12 mouse cellular contexts compared by ENCODE assay signal in genomic region chr2:26496451-26496850, GRCm38 (mm10). TPM values are rescaled to one million over a fixed set of nuclear protein-coding genes. Genes with fewer than 3 reads are reported as not detected.
DNase-seq lines count a peak whose midpoint lies in the region; ATAC-seq lines count a peak whose summit lies in the region.
"Had no signal": no experiment of that assay in that cellular context is flagged by ENCODE, and none has a peak within 500 bp of the region (broad histone marks: within the 10 kb centered on the region; RNA-seq: fewer than 3 reads in every experiment).

No protein-coding gene starts in this region.

- no peak overlapping the region for H3K4me3 ChIP-seq in heart, embryonic 10.5 days
- no peak overlapping the region for H3K4me3 ChIP-seq in neural tube, embryonic 12.5 days
- no peak overlapping the region for H3K4me3 ChIP-seq in hindbrain, embryonic 13.5 days
- no peak overlapping the region for H3K4me3 ChIP-seq in neural tube, embryonic 13.5 days
- H3K4me3 ChIP-seq: embryonic facial prominence, embryonic 12.5 days; limb, embryonic 13.5 days had no signal

- no peaks in the 10 kb centered on the region for H3K9me3 ChIP-seq in heart, embryonic 10.5 days
- no peaks in the 10 kb centered on the region for H3K9me3 ChIP-seq in neural tube, embryonic 12.5 days
- no peaks in the 10 kb centered on the region for H3K9me3 ChIP-seq in hindbrain, embryonic 13.5 days
- H3K9me3 ChIP-seq in neural tube, embryonic 13.5 days: no peaks in the 10 kb centered on the region
- H3K9me3 ChIP-seq: embryonic facial prominence, embryonic 12.5 days; limb, embryonic 13.5 days had no signal

- no peak for DNase-seq in heart, embryonic 10.5 days (ENCODE audit: low spot score)
- DNase-seq in heart, adult 18-20 months: no peak
- DNase-seq in neural tube, embryonic 10.5 days (ENCODE audit: extremely low spot score, low spot score): no peak
- DNase-seq in cerebellum, adult 9-11 months: no peak
- no peak for DNase-seq in cerebellum, adult 11-12 months
- DNase-seq: thymus, postnatal 36 days had no signal

- 0 out of 2 replicates have a peak overlapping the region, but pooled peaks have one; percentile 3 for H3K9ac ChIP-seq in neural tube, embryonic 12.5 days
- 0 out of 2 replicates have a peak overlapping the region, but pooled peaks have one; percentile 43 for H3K9ac ChIP-seq in hindbrain, embryonic 13.5 days
- H3K9ac ChIP-seq in neural tube, embryonic 13.5 days: 0 out of 2 replicates have a peak overlapping the region, but pooled peaks have one; percentile 91
- H3K9ac ChIP-seq: embryonic facial prominence, embryonic 12.5 days; limb, embryonic 13.5 days had no signal

- ATAC-seq in neural tube, embryonic 12.5 days (ENCODE audit: low FRiP score, low read depth): no peak
- no peak for ATAC-seq in hindbrain, embryonic 13.5 days (ENCODE audit: low FRiP score)
- ATAC-seq in neural tube, embryonic 13.5 days (ENCODE audit: low read depth): no peak
- ATAC-seq: intestine, postnatal 0 days had no signal

- 73% methylated on average over 3 of the region's 3 CpGs for WGBS in heart, embryonic 10.5 days
- 87% methylated on average over 3 of the region's 3 CpGs for WGBS in neural tube, embryonic 12.5 days
- 83% methylated on average over 3 of the region's 3 CpGs for WGBS in hindbrain, embryonic 13.5 days
- WGBS in neural tube, embryonic 13.5 days: 73% methylated on average over 3 of the region's 3 CpGs

- H3K27ac ChIP-seq in heart, embryonic 10.5 days: peak overlapping the region; percentile 59; the same call in 1 of the 2 replicates
- 0 out of 2 replicates have a peak overlapping the region, but pooled peaks have one; percentile 27 for H3K27ac ChIP-seq in neural tube, embryonic 12.5 days
- peak overlapping the region; percentile 89; the same call in 1 of the 2 replicates for H3K27ac ChIP-seq in hindbrain, embryonic 13.5 days
- peak overlapping the region; percentile 94 for H3K27ac ChIP-seq in neural tube, embryonic 13.5 days (replicated peaks)
- H3K27ac ChIP-seq: limb, embryonic 13.5 days had no signal

- H3K36me3 ChIP-seq in heart, embryonic 10.5 days: no peaks in the 10 kb centered on the region
- peaks cover 13% of the 10 kb centered on the region; the same call in 1 of the 2 replicates for H3K36me3 ChIP-seq in neural tube, embryonic 12.5 days
- no peaks in the 10 kb centered on the region for H3K36me3 ChIP-seq in hindbrain, embryonic 13.5 days
- no peaks in the 10 kb centered on the region for H3K36me3 ChIP-seq in neural tube, embryonic 13.5 days
- H3K36me3 ChIP-seq: embryonic facial prominence, embryonic 12.5 days had no signal

- peaks cover 21% of the 10 kb centered on the region for H3K27me3 ChIP-seq in heart, embryonic 10.5 days (ENCODE audit: insufficient read depth, poor library complexity, severe bottlenecking)
- no peaks in the 10 kb centered on the region for H3K27me3 ChIP-seq in neural tube, embryonic 12.5 days (replicated peaks)
- H3K27me3 ChIP-seq in hindbrain, embryonic 13.5 days: no peaks in the 10 kb centered on the region
- peaks cover under 1% of the 10 kb centered on the region; the same call in 1 of the 2 replicates for H3K27me3 ChIP-seq in neural tube, embryonic 13.5 days
- H3K27me3 ChIP-seq: embryonic facial prominence, embryonic 12.5 days had no signal

- H3K4me1 ChIP-seq in heart, embryonic 10.5 days: peaks cover 71% of the 10 kb centered on the region
- H3K4me1 ChIP-seq in neural tube, embryonic 12.5 days: peaks cover 97% of the 10 kb centered on the region
- H3K4me1 ChIP-seq in hindbrain, embryonic 13.5 days (replicated peaks): peaks cover 99% of the 10 kb centered on the region
- peaks cover 100% of the 10 kb centered on the region for H3K4me1 ChIP-seq in neural tube, embryonic 13.5 days (replicated peaks)

- peak overlapping the region; percentile 81 for H3K4me2 ChIP-seq in neural tube, embryonic 12.5 days (replicated peaks)
- H3K4me2 ChIP-seq in hindbrain, embryonic 13.5 days: peak overlapping the region; percentile 37
- H3K4me2 ChIP-seq in neural tube, embryonic 13.5 days: peak overlapping the region; percentile 83
- H3K4me2 ChIP-seq: embryonic facial prominence, embryonic 12.5 days; limb, embryonic 13.5 days had no signal

RNA-seq across cellular contexts. Expression of gene Notch1, which starts 20.0 kb away (rescaled TPM):
- 13.2 and 16.6 TPM in 2 replicates for polyA plus RNA-seq in heart, embryonic 10.5 days (2016; fragmentation: Nextera tagmentation; extraction: Ambion mirVana)
- 10 to 100 TPM; 29.8 to 30.5 TPM for total RNA-seq in heart, adult 18-20 months (2021)
- polyA plus RNA-seq in neural tube, embryonic 12.5 days (2016; fragmentation: Nextera tagmentation; extraction: Ambion mirVana): 44.7 and 48.2 TPM in 2 replicates
- polyA plus RNA-seq in hindbrain, embryonic 13.5 days (2015; fragmentation: Nextera tagmentation; extraction: Ambion mirVana): 17.5 and 19.2 TPM in 2 replicates
- 19.3 and 20.5 TPM in 2 replicates for polyA plus RNA-seq in neural tube, embryonic 13.5 days (2015; fragmentation: Nextera tagmentation; extraction: Ambion mirVana)

RNA-seq across cellular contexts. Expression of gene Sec16a, which starts 51.4 kb away (rescaled TPM):
- polyA plus RNA-seq in heart, embryonic 10.5 days (2016; fragmentation: Nextera tagmentation; extraction: Ambion mirVana): 24.7 and 26.4 TPM in 2 replicates
- total RNA-seq in heart, adult 18-20 months (2021): 10 to 100 TPM; 38.9 to 39.2 TPM
- polyA plus RNA-seq in neural tube, embryonic 12.5 days (2016; fragmentation: Nextera tagmentation; extraction: Ambion mirVana): 26.0 and 26.3 TPM in 2 replicates
- 18.3 and 18.5 TPM in 2 replicates for polyA plus RNA-seq in hindbrain, embryonic 13.5 days (2015; fragmentation: Nextera tagmentation; extraction: Ambion mirVana)
- polyA plus RNA-seq in neural tube, embryonic 13.5 days (2015; fragmentation: Nextera tagmentation; extraction: Ambion mirVana): 18.4 and 20.7 TPM in 2 replicates

Comparison
In these comparisons a context has a peak if more than half of its experiments do, and no peak if none do; other contexts are left out.
1. H3K27ac ChIP-seq: peak in every context shown above with its lines; median percentile 94 in neural tube, embryonic 13.5 days; 89 in hindbrain, embryonic 13.5 days; 59 in heart, embryonic 10.5 days; 27 in neural tube, embryonic 12.5 days.
2. H3K9ac ChIP-seq: peak in every context shown above with its lines; median percentile 91 in neural tube, embryonic 13.5 days; 43 in hindbrain, embryonic 13.5 days; 3 in neural tube, embryonic 12.5 days.